Mouse (Mus musculus): ENCODE results near the gene Acbd5. TPM values are rescaled to one million over a fixed set of nuclear protein-coding genes. Genes with fewer than 3 reads are reported as not detected.

Gene Acbd5
- total RNA-seq, 2 experiments from 2014 or later: 72.0 to 74.9 TPM

GRCm38 (mm10) chr2:23051890-23052289, 16.1 kb upstream of the Acbd5 start:
- intact Hi-C loops (cut with DNase I): no loop called here
- peak in 1 of 2 experiments; percentile 7 for DNase-seq (ENCODE audit: low spot score in 2 of 2)

GRCm38 (mm10) chr2:23052523-23052922, 15.4 kb upstream of the Acbd5 start:
- intact Hi-C loops (cut with DNase I): no loop called here
- DNase-seq (ENCODE audit: low spot score in 2 of 2): no peak

DNA sequence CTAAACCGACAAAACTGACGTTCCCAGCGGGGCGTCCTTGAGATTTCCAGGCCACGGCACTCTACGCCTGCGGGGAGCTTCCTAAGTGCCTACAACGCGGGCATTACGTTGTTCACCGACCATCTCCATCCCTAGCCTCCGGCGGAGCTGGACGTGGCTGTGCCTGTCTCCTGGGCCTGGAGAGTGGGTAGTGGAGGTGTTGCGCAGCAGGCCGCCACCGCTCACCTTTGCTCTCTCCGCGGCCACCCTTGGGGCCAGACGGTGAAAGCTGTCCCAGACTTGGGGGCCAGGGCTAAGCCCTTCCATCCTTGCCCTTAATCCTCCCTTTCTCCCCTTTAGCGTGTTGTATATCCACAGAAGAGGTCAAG, 387 bp downstream of the Acbd5 start:
- intact Hi-C loops (cut with DNase I): loop anchor here (2.0 kb wide), 1 partner anchor 174 kb away; the partner anchor contains the start of gene Pdss1
- no peak for DNase-seq (ENCODE audit: low spot score in 2 of 2)

- intact Hi-C loops (cut with DNase I): loop anchor here (1.0 to 2.0 kb wide), 2 partner anchors 29 to 174 kb away; partner anchors contain the start of genes Abi1 and Pdss1
- DNase-seq (ENCODE audit: low spot score in 2 of 2): peak; percentile 94
These were observed 1.2 kb downstream of the Acbd5 start for GRCm38 (mm10) chr2:23068894-23069744.

DNA sequence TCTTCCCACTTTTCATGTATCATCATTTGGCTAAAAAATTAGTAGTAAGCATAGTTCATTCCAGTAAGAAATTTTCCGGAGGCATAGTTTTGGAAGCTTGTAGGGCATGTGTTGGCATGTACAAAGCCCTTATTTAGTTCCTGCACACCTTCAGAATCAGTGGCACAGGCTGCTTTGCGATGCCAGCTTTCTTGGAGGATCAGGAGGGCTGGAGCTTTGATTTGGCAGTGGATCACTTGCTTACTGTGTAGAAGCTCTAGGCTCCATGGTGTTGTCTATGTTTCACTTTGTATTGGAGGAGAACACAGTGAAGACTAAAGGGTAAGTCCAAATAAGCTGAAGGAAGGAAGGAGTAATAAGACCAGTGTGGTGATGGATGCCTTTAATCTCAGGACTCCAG, 2.5 kb downstream of the Acbd5 start:
- no peak for DNase-seq (ENCODE audit: low spot score in 2 of 2)
- intact Hi-C loops (cut with DNase I): no loop called here

GRCm38 (mm10) chr2:23071406-23071805, 3.4 kb downstream of the Acbd5 start:
- no peak for DNase-seq (ENCODE audit: low spot score in 2 of 2)
- intact Hi-C loops (cut with DNase I): no loop called here

DNA sequence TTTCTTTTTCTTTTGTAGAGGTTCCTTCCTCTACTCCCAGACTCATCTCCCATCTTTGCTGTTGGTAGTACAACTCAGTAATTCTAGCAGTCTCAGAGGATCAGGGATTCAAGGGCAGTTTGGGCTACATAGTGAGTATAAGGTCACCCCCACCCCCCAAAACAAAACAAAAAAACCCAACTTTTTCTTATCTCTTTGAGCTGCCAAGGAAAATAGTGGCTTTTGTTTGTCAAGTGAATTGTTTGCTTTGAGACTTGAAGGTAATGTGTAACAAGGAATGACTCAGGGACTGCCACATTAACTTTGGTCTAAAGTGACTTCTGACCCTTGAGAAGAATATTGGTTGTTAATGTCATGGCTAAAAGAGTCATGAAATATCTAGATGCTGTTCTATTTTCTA, 7.9 kb downstream of the Acbd5 start:
- DNase-seq (ENCODE audit: low spot score in 2 of 2): no peak
- intact Hi-C loops (cut with DNase I): no loop called here

GRCm38 (mm10) chr2:23076783-23077182, 8.8 kb downstream of the Acbd5 start:
- DNase-seq (ENCODE audit: low spot score in 2 of 2): no peak
- intact Hi-C loops (cut with DNase I): no loop called here

- no peak for DNase-seq (ENCODE audit: low spot score in 2 of 2)
- intact Hi-C loops (cut with DNase I): no loop called here
These were observed 9.7 kb downstream of the Acbd5 start for GRCm38 (mm10) chr2:23077693-23078092.

DNA sequence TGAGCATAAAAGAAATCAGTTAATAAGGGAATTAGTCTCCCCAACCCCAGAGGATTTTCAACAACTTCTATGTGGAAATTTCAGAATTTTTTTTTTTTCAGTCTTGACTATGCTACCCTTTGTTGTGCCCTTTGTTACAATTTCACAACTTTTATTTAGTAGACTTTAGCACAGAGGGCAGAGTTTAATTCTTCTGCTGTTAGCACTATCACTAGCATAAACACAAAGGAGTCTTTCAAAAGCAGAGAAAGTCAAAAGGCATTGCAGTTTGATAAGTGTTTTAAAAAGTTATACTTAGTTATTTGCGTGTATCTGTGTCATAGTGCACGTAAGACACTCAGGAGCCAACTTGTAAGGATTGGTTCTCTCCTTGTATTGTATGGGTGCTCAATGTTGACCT, 10.6 kb downstream of the Acbd5 start:
- no peak for DNase-seq (ENCODE audit: low spot score in 2 of 2)
- intact Hi-C loops (cut with DNase I): no loop called here

DNA sequence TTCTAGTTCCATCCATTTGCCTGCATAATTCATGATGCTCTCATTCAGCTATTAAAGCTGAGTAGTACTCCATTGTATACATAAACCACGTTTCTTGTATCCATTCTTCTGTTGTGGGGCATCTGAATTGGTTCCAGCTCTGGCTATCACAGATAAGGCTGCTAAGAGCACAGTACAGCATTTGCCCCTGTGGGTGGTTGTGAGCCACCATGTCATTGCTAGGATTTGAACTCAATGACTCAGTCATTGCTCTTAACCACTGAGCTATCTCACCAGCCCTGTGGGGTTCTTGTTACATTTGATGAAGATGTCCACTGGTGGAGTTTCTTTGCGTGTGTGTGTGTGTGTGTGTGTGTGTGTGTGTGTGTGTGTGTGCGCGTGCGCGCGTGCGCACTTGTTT, 16.6 kb downstream of the Acbd5 start:
- intact Hi-C loops (cut with DNase I): no loop called here
- no peak for DNase-seq (ENCODE audit: low spot score in 2 of 2)

DNA sequence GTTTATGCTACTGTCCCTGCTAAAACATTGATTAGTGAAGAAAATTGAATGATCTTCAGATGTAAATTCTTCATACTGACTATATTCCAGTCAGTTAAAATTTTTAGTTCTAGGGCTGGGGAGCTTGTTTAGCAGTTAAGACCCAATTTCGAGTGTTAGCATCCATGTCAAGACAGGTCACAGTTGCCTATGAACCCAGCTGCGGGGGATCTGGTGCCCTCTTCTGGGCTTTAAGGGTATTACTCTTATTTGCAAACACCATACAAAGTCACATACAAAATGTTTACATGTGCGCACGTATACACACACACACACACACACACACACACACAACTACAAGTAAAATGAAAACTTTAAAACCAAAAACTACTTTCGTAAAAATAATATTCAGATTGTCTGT, 24.2 kb downstream of the Acbd5 start:
- intact Hi-C loops (cut with DNase I): no loop called here
- peak in 1 of 2 experiments; percentile 23 for DNase-seq (ENCODE audit: low spot score in 2 of 2)

DNA sequence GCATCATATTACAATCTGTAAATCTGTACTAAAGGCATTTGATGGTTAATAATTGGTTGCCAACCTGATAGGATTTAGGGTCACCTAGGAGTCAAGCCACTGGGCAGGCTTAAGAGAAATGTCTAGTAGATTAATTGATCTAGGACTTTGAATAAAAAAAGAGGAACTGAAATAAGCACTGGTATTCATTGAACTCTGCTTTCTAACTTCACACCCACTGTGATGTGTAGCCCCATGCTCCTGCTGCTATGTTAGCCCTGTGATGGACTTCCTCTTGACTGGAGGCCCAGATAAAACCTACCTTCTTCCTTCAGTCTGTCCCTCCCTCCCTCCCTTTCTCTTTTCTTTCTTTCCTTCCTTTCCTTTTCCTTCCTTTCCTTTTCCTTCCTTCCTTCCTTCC, 29.1 kb downstream of the Acbd5 start:
- intact Hi-C loops (cut with DNase I): no loop called here

DNA sequence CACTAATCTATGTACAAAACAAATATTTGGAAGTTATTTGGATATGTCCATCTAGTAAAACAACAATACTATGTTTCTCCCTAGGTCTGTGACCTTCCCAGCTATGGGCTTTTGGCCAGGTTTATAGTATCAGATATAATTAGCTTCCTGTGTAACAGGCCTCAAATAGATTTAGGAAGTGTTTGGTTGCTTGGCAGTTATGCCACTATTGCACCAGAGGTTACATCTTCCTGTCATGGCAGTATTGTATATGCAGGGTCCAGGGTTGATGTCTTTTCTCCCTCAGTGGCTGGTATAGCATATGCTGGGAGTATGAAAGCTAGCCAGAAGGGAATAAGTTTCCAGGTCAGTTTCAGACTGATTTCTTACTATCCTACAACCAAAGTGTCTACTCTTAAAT, 34.3 kb downstream of the Acbd5 start:
- intact Hi-C loops (cut with DNase I): no loop called here

More for the DNA sequence above, 29.1 kb downstream of the Acbd5 start:
- no peak for DNase-seq (ENCODE audit: low spot score in 2 of 2)

GRCm38 (mm10) chr2:23119573-23119972, 51.6 kb downstream of the Acbd5 start:
- intact Hi-C loops (cut with DNase I): no loop called here
- no peak for DNase-seq (ENCODE audit: low spot score in 2 of 2)

More for the DNA sequence above, 34.3 kb downstream of the Acbd5 start:
- DNase-seq (ENCODE audit: low spot score in 2 of 2): no peak

DNA sequence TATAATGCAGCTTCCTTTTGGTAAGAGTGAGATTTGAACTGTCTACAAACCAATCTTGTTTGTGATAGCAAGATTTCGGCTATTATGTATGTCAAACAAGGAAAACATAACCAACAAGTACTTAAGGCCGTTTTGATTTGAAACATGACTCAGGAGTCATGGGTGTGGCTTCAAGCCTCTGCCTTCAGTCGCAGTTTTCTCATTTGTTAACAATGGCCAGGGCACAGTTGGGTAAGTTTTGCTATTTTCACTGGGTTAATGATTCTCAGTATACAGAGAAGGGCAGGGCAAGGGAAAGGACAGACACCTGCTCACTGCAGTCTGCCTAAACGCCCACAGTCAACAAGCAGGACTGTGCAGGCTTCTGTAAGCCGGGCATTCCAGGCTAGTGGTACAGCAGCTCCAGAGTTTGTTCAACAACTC, 87.2 kb downstream of the Acbd5 start:
- intact Hi-C loops (cut with DNase I): no loop called here
- no peak for DNase-seq (ENCODE audit: low spot score in 2 of 2)

- peak; percentile 98 to 99 for DNase-seq (ENCODE audit: low spot score in 2 of 2)
- intact Hi-C loops (cut with DNase I): no loop called here
These were observed 88.0 kb downstream of the Acbd5 start, which contains the start of the genes Mastl and Yme1l1 for GRCm38 (mm10) chr2:23155777-23156607. Gene Mastl (minus strand): TSS chr2:23156024. Gene Yme1l1 (plus strand): TSS chr2:23156369.

DNA sequence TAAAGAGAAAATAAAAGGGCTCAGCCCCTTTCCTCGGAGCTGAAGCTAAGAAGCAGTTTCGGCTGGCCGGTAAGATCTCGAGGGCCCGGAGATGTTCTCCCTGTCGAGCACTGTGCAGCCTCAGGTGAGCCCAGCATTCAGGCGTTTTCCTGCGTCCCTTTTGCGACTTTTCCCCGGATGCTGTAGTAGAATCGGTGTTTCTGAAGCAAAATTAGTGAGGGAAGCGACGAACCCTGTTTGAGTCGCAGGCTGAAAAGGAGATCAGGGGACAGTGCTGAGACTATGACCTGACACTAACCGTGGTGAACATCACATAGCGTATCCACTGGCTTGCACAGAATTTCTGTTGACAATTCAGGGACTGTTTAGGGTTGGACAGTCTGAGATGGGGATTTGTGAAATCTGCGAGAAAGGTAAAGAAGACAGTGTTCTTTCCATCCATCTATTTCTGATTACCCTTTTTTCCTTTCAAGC, 88.7 kb downstream of the Acbd5 start:
- intact Hi-C loops (cut with DNase I): no loop called here
- no peak for DNase-seq (ENCODE audit: low spot score in 2 of 2)

Data from left cerebral cortex, postnatal 14 days (tissue).